Mouse (Mus musculus): ENCODE measurements around the gene Dyrk2.

The Dyrk2 gene

DNA sequence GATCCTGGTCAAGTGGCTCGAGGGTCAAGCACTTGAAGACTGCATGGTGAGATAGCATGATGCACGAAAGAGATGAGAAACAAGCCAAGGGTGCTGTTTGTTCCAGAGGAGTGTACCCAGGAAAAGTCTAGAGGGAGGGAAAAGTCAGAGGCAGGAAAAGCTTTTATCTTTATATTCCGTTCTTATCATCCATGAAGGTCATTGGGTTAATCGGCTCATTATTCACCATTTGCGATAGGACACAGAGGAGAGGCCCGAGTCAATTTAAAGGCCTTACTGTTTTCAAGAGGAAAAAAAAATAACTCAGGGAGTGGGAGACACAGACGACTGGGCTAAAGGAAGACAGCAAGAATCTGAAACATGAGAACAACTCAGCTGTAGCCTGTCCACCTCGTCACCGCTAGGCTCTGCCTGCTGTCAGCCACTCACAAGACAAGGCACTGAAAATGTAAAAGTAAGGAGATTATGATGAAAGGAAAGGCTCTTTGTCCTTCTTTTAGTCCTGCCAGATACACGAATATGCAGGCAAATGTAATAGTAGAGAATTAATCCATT lies 22.9 kb downstream of the Dyrk2 start:
- no peak for DNase-seq (ENCODE audit: low spot score)

DNA sequence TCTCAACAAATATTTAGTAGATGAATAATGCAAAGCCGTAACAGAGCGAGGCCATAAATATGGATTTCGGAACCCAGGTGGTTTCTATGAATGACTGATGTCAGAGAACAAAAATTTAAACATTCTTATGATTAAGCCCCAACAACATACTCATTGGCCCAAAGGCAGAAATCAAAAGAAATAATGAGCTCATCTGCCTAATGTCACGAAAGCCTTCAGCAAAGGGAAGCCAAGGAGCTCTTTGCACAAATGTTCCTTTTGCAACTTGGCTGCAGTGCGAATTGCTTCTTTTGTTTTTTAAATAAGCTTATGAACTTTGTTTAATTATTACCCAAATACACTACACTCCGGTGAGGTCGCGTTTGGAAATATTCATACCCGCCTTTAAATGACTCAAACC lies 29.4 kb downstream of the Dyrk2 start:
- DNase-seq (ENCODE audit: low spot score): no peak

DNA sequence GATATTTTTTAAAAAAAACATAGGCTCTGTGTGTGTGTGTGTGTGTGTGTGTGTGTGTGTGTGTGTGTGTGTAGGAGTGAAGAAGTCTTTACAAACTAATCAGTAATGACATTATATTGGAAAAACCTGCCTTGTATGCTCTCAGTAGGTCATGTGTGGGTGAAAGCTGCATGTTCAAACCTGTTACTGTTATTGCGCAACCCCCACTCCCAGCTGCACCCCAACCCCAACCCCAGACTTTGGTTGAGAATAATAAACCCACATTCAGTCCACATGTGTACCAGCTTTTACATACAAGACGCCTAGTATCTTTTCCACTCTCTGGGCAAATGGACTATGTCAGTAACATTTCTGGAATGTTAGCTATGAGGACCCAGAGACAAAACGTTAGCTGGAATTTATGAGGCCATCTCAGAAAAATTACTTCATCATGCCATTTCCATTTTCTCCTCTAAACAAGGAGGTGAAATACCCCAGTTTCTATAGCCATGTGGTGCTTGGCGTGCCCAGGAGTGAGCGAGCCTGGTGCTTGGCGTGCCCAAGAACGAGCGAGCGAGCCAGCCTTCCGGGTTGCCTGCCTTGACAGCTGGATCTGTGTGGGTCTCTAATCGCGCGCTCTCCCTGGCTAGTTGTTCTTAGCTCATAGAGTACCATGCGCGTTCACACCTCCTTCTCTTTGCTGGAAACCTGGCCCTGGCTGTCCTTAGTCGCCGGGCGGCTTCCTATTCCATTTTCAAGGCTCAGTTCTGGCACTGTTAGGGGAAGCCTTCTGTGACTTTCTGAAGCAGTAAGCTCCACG lies 30.5 kb downstream of the Dyrk2 start:
- no peak for DNase-seq (ENCODE audit: low spot score)

DNA sequence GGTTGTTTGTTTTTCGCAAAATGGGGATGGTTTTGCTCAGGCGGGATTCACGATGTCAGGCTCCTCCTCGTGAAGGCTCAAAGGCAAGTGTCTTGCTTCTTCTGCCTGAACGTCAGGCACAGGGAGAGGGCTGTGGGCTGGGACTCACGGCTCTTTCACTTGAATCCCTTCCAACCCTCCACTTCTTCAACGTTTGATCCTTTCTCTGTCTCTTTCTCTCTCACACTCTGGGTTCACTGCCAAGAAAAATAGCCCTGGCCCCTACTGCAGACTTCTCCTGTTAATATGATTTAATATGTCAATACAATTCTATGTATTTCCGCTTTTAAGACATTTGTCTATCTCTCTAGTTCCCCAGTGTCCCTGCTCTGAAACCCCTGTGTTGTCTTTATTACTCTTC lies 32.4 kb downstream of the Dyrk2 start:
- DNase-seq (ENCODE audit: low spot score): no peak

DNA sequence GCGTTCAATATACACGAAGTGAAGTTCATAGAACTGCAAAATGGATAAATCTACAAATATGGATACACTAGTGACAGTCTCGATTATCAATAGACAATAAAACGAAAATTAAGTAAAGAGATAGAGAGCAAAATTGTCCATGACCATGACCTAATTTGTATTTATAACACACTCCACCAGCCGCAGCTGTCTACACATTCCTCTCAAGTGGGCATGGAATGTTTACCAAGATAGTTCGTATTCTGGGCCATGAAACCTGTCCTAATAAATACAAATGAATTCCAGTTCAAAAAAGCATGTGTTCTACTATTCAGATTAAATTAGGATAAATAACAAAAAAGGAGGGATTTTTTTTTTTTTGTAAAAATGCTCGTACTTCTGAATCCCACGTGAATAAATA lies 38.8 kb downstream of the Dyrk2 start:
- DNase-seq (ENCODE audit: low spot score): no peak

DNA sequence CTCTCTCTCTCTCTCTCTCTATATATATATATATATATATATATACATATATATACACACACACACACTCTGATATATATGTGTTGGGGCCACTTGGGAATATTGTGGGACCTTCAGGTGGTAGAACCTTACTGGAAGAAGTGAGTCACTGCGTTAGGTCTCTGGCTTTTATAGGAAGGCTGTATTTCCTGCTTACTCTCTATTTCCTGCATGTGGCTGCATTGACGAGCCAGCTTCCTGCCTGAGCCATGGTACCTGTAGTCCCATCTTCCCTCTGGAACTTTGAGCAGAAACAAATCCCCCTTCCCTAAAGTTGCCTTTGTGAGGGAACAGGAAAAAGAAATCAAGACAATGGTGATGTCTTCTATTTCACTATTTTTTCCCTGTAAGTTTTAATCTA lies 40.4 kb downstream of the Dyrk2 start:
- no peak for DNase-seq (ENCODE audit: low spot score)

DNA sequence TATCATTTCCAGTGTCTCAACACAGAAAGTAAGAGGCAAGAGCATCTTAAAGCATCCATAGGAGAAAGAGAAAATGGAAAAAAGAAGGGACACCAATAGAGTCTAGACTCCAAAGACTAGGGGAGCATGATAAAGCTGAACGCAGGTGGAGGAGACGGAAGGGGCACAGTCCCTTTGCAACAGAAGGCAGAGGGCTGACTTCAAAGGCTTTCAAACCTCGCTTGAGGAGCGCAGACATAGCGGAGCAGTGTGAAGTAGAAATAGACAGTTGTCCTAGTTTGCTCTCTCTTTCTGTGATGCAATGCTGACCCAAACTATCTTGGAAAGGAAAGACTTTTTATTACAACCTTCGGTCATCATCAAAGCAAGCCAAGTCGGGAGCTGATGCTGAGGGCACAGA lies 42.9 kb downstream of the Dyrk2 start:
- no peak for DNase-seq (ENCODE audit: low spot score)

DNA sequence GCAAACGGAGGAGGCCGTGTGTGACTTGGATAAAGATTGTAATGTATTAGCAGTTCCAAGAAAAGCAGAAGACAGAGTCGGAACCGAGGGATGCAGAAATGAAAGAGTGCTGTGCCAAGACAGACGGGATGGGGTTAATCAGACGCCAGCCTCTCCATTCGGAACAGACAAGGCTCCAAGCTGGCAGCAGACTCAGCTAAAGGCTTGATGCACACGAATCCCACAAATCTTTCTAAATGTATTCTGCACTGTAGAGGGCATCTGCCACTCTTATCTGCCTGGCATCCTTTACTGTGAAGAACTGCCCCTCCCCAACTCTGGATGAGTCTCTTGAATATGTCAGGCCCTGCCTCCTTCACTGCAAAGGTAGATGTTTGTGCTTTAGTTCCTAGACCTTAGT lies 45.2 kb downstream of the Dyrk2 start:
- DNase-seq (ENCODE audit: low spot score): no peak

DNA sequence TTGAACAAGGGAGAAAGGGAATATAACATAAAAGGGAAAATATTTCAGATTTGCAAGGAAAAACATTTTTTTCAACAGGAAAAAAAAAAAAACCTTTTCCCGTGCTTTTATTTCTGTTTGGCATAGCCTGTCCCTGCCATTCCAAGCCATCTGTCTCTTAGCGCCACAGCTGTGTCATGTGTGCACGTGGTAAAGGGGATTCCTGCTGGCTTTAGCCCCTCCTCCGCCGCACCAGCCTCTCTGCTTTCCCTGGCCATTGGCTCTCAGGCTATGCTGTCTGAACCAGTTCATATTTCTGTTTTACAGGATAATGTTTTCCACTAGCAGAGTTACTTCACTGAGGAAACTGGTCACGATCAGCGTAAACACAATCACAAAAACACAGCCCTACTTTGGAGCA lies 49.1 kb downstream of the Dyrk2 start:
- DNase-seq (ENCODE audit: low spot score): no peak

DNA sequence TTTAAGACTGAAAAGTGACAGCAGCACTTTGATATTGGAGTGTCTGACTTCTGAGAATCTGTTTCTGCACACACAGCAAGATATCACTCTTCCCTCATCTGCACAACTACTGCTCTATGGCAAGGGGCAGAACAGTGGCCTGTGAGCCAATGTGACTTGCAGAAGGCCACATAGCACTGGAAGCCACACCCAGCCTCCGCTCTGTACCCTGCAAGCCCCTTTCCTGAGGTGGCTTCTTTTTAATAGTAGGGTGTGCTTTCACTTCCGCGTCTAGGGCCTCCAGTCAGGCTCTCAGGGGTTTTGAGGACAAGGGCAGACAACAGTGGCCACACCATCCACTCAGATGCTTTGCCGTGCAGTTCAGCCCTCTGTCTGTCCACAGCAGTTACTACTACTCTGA lies 50.2 kb downstream of the Dyrk2 start:
- no peak for DNase-seq (ENCODE audit: low spot score)

DNA sequence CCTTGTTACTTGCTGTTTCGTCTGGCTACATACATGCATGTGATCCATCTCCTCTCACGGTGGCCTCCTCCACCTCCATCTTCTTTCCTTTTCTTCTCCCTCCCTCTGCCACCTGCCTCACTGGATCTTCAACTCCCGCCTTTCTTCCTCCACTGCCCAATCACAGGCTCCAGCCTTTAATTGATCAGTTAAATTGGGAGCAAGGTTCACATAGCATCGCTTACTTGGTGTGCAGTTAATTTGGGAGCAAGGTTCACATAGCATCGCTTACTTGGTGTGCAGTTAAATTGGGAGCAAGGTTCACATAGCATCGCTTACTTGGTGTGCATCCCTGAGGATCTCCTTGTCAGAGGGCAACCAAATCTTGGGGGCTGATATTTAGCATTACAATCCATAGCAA lies 52.9 kb downstream of the Dyrk2 start:
- DNase-seq (ENCODE audit: low spot score): no peak

DNA sequence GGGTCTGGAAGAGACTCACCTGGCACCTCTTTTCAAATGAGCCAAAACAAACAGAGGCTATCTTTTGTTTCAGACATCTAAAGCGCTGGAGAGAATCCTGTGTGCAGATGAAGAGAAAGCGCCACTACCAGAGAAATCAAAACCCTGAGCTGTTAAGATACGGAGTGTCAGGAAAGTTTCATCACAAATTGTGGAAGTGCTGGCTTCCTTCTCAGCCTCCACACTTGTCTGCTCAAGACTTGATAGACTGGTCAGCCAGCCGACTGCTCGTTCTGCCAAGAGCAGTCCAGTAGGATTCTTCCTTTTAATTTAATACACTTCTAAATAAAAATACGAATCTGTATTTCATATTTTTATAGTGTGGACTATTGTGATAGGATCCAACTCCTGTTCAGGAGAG lies 58.1 kb downstream of the Dyrk2 start:
- no peak for DNase-seq (ENCODE audit: low spot score)

DNA sequence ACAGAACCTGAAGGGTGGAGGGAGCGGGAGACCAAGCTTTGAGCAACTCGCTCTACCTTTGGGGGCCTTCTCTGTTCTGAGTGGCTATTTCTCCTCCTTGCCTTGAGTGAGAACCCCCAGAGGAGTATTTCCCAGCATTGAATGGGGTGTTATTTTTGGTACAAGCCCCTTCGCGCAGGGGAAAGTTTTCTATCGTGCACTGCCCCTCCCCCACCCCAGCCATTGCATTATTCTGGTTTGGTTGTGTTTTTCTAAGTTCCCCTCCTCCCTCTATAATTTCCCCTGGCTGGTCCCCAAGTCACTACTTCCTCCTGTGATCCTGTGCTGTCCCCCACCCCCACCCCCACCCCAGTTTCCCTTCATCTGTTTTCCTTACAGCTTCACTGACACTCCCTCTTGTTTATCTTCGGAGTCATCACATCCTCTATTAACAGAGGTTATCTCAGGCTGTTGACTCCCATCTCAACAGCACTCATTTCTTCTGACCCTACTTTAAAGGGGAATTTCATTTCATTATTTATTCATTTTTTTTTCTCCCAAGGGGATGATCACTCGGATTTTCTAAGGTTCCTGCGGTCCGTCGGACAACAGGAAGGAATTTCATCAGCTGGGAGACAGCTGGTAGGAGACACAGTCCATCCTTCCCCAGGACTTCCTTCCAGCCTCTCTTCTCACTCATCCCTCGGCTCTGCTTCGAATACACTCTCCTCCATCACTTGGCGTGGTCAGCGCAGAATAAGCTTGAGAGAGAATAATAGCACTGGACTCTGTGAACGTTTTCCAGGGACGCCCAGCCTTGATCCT lies 58.9 kb downstream of the Dyrk2 start:
- DNase-seq (ENCODE audit: low spot score): no peak
